Mouse (Mus musculus): ENCODE data around the gene Syne1. TPM values are rescaled to one million over a fixed set of nuclear protein-coding genes. Genes with fewer than 3 reads are reported as not detected.

Syne1 gene
- polyA plus RNA-seq, 1 experiment from 2014 or later: 2.5 TPM

DNA sequence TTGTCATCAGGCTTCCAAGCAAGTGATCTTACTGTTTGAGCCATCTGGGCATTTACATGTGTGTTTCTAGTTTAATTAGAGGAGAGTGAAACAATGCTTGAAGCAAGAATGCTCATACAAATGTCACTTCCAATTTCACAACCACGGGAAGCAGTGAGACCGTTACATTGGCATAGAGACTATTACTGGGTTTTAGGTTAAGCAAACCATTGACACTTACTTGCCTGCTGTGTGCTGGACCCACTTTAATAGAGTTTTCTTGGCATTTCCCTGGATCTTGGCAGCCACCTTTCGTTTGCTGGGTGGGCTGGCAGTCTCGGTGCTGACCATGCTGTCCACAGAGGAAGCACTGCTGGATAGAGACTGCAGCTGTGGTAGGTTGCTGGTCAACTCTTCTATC, 127.3 kb downstream of the Syne1 start:
- 72% methylated on average over 4 of the region's 4 CpGs for WGBS (ENCODE audit: insufficient replicate concordance)
- H3K4me2 ChIP-seq: no peak overlapping the region
- no peak overlapping the region for H3K9ac ChIP-seq
- no peaks in the 10 kb centered on the region for H3K27me3 ChIP-seq
- H3K9me3 ChIP-seq (replicated peaks): no peaks in the 10 kb centered on the region
- H3K4me1 ChIP-seq (replicated peaks): no peaks in the 10 kb centered on the region
- no peaks in the 10 kb centered on the region for H3K36me3 ChIP-seq
- no peak for DNase-seq
- ATAC-seq (ENCODE audit: low read depth): no peak
- H3K4me3 ChIP-seq (replicated peaks): no peak overlapping the region
- no peak overlapping the region for H3K27ac ChIP-seq

DNA sequence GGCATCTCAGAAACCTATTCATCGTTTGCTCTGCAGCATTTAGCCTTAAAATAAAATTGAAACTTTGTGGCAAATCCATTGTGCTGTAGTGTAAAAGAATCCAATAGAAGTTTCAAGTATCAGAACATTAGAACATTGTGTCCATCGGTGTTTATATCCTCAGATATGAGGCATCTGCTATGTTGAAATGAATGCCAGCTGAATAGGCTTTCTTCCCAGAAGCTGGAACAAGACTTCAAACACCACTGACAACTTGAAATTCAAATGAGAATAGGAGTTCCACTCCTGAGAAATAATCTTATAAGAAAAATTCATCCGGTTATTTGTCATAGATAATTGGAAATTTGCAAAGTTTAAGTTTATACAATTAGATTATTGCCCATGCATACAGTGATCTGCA, 135.6 kb downstream of the Syne1 start:
- DNase-seq: no peak
- no peaks in the 10 kb centered on the region for H3K4me1 ChIP-seq (replicated peaks)
- no peaks in the 10 kb centered on the region for H3K36me3 ChIP-seq
- no peak overlapping the region for H3K4me3 ChIP-seq (replicated peaks)
- no peak overlapping the region for H3K9ac ChIP-seq
- WGBS (ENCODE audit: insufficient replicate concordance): 65% methylated on average over 3 of the region's 3 CpGs
- H3K27ac ChIP-seq: no peak overlapping the region
- H3K27me3 ChIP-seq: no peaks in the 10 kb centered on the region
- H3K9me3 ChIP-seq (replicated peaks): no peaks in the 10 kb centered on the region
- ATAC-seq (ENCODE audit: low read depth): no peak
- H3K4me2 ChIP-seq: no peak overlapping the region

DNA sequence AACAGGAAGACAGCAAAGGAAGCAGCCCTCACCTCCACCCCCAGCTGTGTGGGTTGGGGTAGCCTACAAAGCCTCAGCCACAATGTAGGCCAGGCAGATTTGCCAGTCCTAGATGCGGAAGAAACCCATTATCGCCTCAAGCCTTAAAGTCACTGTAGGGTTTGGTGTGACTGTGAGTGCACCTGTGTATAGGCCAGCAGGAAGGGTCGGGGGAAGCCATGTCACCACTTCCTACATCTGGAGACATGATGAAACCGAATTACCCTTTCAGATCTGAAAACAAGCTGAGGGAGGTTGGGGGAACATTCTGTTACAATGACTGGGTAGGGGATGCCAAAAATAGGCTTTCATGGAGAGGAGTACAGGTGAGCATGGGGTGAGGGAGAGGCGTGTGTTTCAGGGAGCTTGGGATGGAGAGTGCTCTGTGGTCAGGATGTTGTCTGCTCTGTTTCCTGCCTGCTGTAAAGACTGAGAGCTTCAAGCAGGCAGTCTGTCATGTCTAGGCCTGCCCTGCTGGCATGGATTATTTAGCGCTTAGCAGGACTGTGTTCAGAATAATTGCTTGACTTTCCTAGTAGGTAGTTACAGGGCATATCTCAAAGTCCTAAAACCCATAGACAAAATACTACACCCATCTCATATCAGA, 167.0 kb downstream of the Syne1 start:
- ATAC-seq (ENCODE audit: low read depth): no peak
- H3K27me3 ChIP-seq: no peaks in the 10 kb centered on the region
- H3K9ac ChIP-seq: no peak overlapping the region
- H3K36me3 ChIP-seq: no peaks in the 10 kb centered on the region
- no peak for DNase-seq
- H3K4me3 ChIP-seq (replicated peaks): no peak overlapping the region
- no peak overlapping the region for H3K4me2 ChIP-seq
- WGBS (ENCODE audit: insufficient replicate concordance): 50% methylated on average over 6 of the region's 6 CpGs
- H3K4me1 ChIP-seq (replicated peaks): no peaks in the 10 kb centered on the region
- H3K9me3 ChIP-seq (replicated peaks): no peaks in the 10 kb centered on the region
- no peak overlapping the region for H3K27ac ChIP-seq

DNA sequence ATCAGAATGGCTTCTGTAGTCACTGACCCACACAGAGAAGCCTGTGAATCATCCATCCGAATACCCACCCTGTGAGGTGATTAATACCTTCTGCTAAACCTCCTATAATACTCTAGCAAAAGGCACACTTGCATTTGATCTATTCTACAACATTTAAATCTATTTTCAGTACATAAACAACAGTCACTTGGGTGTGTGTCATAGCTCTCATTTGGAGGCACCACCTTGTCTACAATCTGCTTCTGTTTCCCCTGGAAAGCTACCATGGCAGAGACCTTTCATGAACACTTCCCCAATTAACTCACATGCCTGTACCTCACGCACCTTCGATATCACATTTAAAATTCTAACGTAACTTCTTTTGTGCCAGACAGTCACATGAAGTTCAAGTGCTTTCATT, 169.7 kb downstream of the Syne1 start:
- H3K27me3 ChIP-seq: no peaks in the 10 kb centered on the region
- no peaks in the 10 kb centered on the region for H3K9me3 ChIP-seq (replicated peaks)
- DNase-seq (no peak), ATAC-seq (ENCODE audit: low read depth) (no peak)
- no peaks in the 10 kb centered on the region for H3K36me3 ChIP-seq
- H3K4me3 ChIP-seq (replicated peaks): no peak overlapping the region
- H3K27ac ChIP-seq: no peak overlapping the region
- WGBS (ENCODE audit: insufficient replicate concordance): 79% methylated on average over 4 of the region's 4 CpGs
- H3K4me2 ChIP-seq: no peak overlapping the region
- no peaks in the 10 kb centered on the region for H3K4me1 ChIP-seq (replicated peaks)
- H3K9ac ChIP-seq: no peak overlapping the region

DNA sequence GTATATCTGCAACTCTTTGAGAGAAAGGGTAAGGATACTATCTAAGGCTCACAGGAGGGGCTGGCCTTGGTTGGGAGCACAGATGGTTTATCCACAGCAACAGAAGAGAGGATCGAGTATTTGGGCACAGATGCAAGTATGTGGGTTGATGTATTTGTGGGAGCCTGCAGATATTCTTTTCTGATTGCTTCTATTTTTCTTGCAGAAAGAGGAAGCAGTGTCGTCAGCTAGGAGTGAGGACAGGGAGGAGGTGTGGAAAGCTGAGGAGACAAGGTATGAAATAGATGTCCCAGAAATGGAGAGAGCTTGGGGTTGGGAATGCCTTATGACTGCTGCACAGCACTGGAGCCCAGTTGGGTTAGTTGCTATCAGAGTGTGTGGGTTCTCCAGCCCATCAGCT, 172.3 kb downstream of the Syne1 start:
- no peak for DNase-seq
- 29% methylated on average over 2 of the region's 2 CpGs for whole genome bisulfite sequencing (ENCODE audit: insufficient replicate concordance)
- no peaks in the 10 kb centered on the region for H3K27me3 ChIP-seq

DNA sequence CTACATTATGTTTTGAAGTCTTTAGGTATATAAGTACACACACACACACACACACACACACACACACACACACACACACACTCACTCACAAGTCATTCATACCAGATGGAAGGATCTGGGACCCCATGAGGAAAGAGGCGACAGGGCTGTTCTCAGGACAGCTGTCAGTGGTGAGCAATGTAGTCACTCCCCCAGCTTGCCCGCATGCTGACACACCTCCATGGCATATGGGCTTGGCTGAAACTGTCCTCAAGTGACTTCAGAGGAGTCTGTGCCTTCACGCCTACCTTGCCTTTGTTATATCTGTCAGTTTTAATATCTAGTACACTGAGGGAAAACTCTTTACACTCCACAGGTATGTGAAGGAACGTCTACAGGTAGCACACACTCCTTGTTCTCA, 181.7 kb downstream of the Syne1 start:
- no peaks in the 10 kb centered on the region for H3K27me3 ChIP-seq
- H3K4me3 ChIP-seq (replicated peaks): no peak overlapping the region
- H3K36me3 ChIP-seq: no peaks in the 10 kb centered on the region
- DNase-seq (no peak), ATAC-seq (ENCODE audit: low read depth) (no peak)
- H3K9me3 ChIP-seq (replicated peaks): no peaks in the 10 kb centered on the region
- H3K4me2 ChIP-seq: no peak overlapping the region
- H3K4me1 ChIP-seq (replicated peaks): no peaks in the 10 kb centered on the region
- H3K27ac ChIP-seq: no peak overlapping the region
- no peak overlapping the region for H3K9ac ChIP-seq
- 72% methylated on average over 4 of the region's 4 CpGs for WGBS (ENCODE audit: insufficient replicate concordance)

More for the DNA sequence above, 172.3 kb downstream of the Syne1 start:
- Histone ChIP-seq H3K4me3 (replicated peaks) (no peak overlapping the region), H3K4me2 (no peak overlapping the region), H3K4me1 (replicated peaks) (no peaks in the 10 kb centered on the region), H3K9ac (no peak overlapping the region), H3K36me3 (no peaks in the 10 kb centered on the region), H3K27ac (no peak overlapping the region), H3K9me3 (replicated peaks) (no peaks in the 10 kb centered on the region)
- no peak for ATAC-seq (ENCODE audit: low read depth)

DNA sequence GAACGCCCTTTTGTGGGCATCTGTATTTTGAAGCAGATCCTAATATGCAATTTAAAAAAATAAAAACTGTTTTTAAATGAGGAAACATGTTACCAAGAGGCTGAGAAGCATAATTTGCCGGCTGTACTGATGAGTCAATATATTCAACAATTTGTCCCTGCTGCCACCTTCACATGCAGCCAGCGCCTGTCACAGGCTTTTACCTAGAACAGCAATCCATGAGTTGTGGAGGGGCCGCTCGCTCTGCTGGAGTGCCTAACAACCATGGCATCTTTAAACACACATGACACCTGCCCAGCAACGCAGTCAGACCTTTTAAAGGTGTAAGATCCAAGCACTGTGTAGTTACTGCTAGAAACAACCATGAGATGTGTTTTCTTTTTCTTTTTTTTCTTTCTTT, 183.0 kb downstream of the Syne1 start:
- no peaks in the 10 kb centered on the region for H3K27me3 ChIP-seq
- no peak for DNase-seq
- 63% methylated on average over 6 of the region's 6 CpGs for WGBS (ENCODE audit: insufficient replicate concordance)
- ATAC-seq (ENCODE audit: low read depth): no peak
- no peaks in the 10 kb centered on the region for H3K9me3 ChIP-seq (replicated peaks)
- no peaks in the 10 kb centered on the region for H3K36me3 ChIP-seq
- no peak overlapping the region for H3K4me2 ChIP-seq
- H3K4me3 ChIP-seq (replicated peaks): no peak overlapping the region
- no peak overlapping the region for H3K27ac ChIP-seq
- no peak overlapping the region for H3K9ac ChIP-seq
- H3K4me1 ChIP-seq (replicated peaks): no peaks in the 10 kb centered on the region

DNA sequence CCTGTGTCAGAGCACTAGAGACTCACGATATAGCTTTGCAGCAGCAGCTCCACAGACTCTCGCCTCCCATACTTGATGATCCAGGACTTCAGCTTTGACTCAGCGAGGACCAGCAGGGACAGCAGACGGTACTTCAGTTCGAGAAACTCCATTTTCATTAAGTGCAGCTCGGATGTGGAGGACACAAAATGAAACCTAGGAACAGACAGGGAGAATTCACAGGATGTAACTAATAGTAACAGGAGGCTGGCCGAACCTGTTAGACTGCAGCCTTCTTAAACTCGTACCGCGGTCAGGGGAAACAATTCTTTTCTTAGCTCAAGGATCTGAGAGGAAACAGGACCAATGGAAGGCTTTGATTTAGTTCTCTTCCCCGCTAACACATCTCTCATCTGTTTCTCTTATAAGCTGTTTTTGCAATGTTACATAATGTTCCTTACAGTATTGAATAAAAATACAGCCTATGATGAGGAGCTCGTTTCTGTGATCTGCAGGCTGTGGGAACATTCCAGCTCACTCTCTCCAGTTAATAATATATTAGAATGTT, 183.7 kb downstream of the Syne1 start:
- ATAC-seq (ENCODE audit: low read depth): no peak
- no peak overlapping the region for H3K9ac ChIP-seq
- WGBS (ENCODE audit: insufficient replicate concordance): 58% methylated on average over 12 of the region's 12 CpGs
- no peaks in the 10 kb centered on the region for H3K9me3 ChIP-seq (replicated peaks)
- H3K4me3 ChIP-seq (replicated peaks): no peak overlapping the region
- no peaks in the 10 kb centered on the region for H3K36me3 ChIP-seq
- H3K27ac ChIP-seq: no peak overlapping the region
- no peaks in the 10 kb centered on the region for H3K4me1 ChIP-seq (replicated peaks)
- no peaks in the 10 kb centered on the region for H3K27me3 ChIP-seq
- H3K4me2 ChIP-seq: no peak overlapping the region
- DNase-seq: no peak

DNA sequence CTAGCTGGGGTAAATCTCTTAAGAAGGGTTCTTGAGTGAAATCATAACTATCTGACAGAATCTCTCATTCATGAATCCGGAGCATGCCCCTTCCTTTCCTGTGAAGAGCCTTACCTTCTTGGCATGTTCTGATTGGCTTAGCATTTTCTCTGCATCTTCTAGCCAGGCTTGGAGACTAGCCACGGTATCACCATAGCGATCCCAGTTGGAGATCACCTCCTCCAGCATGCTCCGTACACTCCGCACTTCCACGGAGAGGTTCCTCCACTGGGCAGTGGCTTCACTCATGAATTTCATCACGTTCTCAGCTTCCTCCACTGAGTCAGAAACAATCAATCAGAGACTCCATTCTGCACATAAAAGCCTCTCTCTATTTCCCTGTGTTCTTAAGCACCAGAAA, 190.7 kb downstream of the Syne1 start:
- Histone ChIP-seq H3K27ac (no peak overlapping the region), H3K9ac (no peak overlapping the region), H3K9me3 (replicated peaks) (no peaks in the 10 kb centered on the region), H3K27me3 (no peaks in the 10 kb centered on the region), H3K4me1 (replicated peaks) (no peaks in the 10 kb centered on the region), H3K4me3 (replicated peaks) (no peak overlapping the region), H3K4me2 (no peak overlapping the region), H3K36me3 (no peaks in the 10 kb centered on the region)
- DNase-seq (no peak), ATAC-seq (ENCODE audit: low read depth) (no peak)
- WGBS (ENCODE audit: insufficient replicate concordance): 63% methylated on average over 7 of the region's 7 CpGs

DNA sequence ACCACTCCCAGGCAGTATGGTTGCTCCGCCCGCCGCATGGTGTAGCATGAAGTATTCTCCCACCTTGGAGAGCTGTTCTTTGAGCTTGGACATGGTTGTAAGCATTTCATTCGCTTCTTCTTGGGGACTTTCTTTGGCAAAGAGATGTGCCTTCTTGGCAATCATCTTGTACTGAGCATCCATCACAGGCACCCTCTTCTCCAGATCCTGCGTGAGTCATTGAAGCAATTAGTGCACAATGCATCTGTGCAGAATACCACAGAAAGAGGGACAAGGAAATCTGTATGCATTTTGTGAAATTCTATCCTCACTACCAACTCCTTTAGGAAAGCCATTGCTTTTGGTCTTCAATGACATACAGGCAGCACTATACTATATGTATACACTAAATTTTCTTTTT, 194.7 kb downstream of the Syne1 start:
- Histone ChIP-seq H3K4me3 (replicated peaks) (no peak overlapping the region), H3K9ac (no peak overlapping the region), H3K4me2 (no peak overlapping the region), H3K4me1 (replicated peaks) (no peaks in the 10 kb centered on the region), H3K36me3 (no peaks in the 10 kb centered on the region), H3K9me3 (replicated peaks) (no peaks in the 10 kb centered on the region), H3K27ac (no peak overlapping the region), H3K27me3 (no peaks in the 10 kb centered on the region)
- WGBS (ENCODE audit: insufficient replicate concordance): 73% methylated on average over 5 of the region's 5 CpGs
- ATAC-seq (ENCODE audit: low read depth) (no peak), DNase-seq (no peak)

DNA sequence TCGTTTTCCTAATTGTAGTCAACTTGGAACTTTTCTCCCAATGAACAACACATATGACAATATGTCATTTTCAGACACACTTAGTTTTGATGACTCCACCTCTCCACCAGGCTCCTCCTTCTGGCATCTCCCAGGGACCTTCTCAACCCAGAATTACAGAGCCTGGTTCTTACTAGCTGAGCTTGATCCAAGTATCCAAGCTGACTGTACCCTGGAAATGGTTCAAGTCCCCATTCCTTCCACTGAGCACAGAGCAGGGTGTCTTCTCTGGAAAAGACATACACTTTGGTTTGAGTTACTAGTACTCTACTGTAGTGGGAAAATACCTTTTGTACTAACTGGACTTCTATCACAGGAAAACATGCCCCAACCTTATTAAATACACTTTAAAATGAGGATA, 197.9 kb downstream of the Syne1 start:
- Histone ChIP-seq H3K9ac (no peak overlapping the region), H3K9me3 (replicated peaks) (no peaks in the 10 kb centered on the region), H3K27ac (no peak overlapping the region), H3K4me3 (replicated peaks) (no peak overlapping the region), H3K4me1 (replicated peaks) (no peaks in the 10 kb centered on the region), H3K27me3 (no peaks in the 10 kb centered on the region), H3K36me3 (no peaks in the 10 kb centered on the region), H3K4me2 (no peak overlapping the region)
- ATAC-seq (ENCODE audit: low read depth) (no peak), DNase-seq (no peak)
- 76% methylated on average over 1 of the region's 1 CpGs for WGBS (ENCODE audit: insufficient replicate concordance)

DNA sequence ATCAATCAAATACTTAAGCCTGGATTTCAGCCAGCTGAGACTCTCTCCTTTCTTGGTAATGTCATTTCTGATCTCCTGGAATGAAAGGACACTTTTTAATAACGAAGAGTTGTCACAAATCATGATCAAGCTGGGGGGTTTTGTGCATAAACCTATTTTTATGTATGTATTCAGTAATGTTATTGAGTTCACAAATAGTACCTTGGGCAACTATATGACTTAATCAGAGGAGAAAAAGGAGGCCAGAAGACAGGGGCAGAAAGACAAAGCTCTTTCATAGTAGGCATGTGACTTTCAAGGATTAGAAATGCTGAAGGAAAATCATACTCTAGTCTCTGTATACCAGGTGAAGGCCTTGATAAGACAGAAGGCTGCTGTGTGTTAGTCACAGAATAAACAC, 204.4 kb downstream of the Syne1 start:
- Histone ChIP-seq H3K4me3 (replicated peaks) (no peak overlapping the region), H3K9ac (no peak overlapping the region), H3K4me1 (replicated peaks) (no peaks in the 10 kb centered on the region), H3K36me3 (no peaks in the 10 kb centered on the region), H3K4me2 (no peak overlapping the region), H3K27me3 (no peaks in the 10 kb centered on the region), H3K27ac (no peak overlapping the region), H3K9me3 (replicated peaks) (no peaks in the 10 kb centered on the region)
- no peak for DNase-seq
- no peak for ATAC-seq (ENCODE audit: low read depth)
- WGBS (ENCODE audit: insufficient replicate concordance): 47% methylated on average over 1 of the region's 1 CpGs
